Mouse (Mus musculus) hindbrain, embryonic 11.5 days (tissue): ENCODE measurements around the gene Enpp7. TPM values are rescaled to one million over a fixed set of nuclear protein-coding genes. Genes with fewer than 3 reads are reported as not detected.

Experiments
- ATAC-seq: fragments of 200-750 bp; cut with Nextera tagmentation; 2 replicates; pipeline ENCODE4 v1.8.0; 2017; ENCODE audit warnings: mild to moderate bottlenecking, moderate TSS enrichment, moderate library complexity; ENCODE audit not compliant: low FRiP score
- DNase-seq: peaks from one replicate; pipeline ENCODE4 v3.0.0-alpha.2; 2015; ENCODE audit warnings: low spot score
- H3K27ac ChIP-seq: fragments of 300-500 bp; sonication (generic); 2 replicates; pipeline ENCODE4 v1.5.1; 2014; ENCODE audit warnings: mild to moderate bottlenecking, low read depth, low read length
- H3K27me3 ChIP-seq: fragments of 300-500 bp; sonication (generic); 2 replicates; pipeline ENCODE4 v1.6.1; 2014; ENCODE audit warnings: mild to moderate bottlenecking, low read length, moderate library complexity, mixed read lengths; ENCODE audit not compliant: control insufficient read depth, insufficient read depth
- H3K36me3 ChIP-seq: fragments of 300-500 bp; sonication (generic); 2 replicates; pipeline ENCODE4 v1.6.1; 2014; ENCODE audit warnings: mild to moderate bottlenecking, low read length, moderate library complexity, mixed read lengths; ENCODE audit not compliant: control insufficient read depth, insufficient read depth
- H3K4me1 ChIP-seq: fragments of 300-500 bp; sonication (generic); replicated peaks from 2 replicates; pipeline ENCODE4 v1.6.1; 2014; ENCODE audit warnings: low read length, mixed read lengths; ENCODE audit not compliant: control insufficient read depth, insufficient read depth
- H3K4me2 ChIP-seq: fragments of 300-500 bp; sonication (generic); replicated peaks from 2 replicates; pipeline ENCODE4 v1.6.1; 2014; ENCODE audit warnings: mild to moderate bottlenecking, low read depth, low read length
- H3K4me3 ChIP-seq: fragments of 300-500 bp; sonication (generic); 2 replicates; pipeline ENCODE4 v1.5.1; 2014; ENCODE audit warnings: low read depth, low read length
- H3K9ac ChIP-seq: fragments of 300-500 bp; sonication (generic); 2 replicates; pipeline ENCODE4 v1.6.1; 2014; ENCODE audit warnings: low read depth, low read length
- H3K9me3 ChIP-seq: fragments of 300-500 bp; sonication (generic); 2 replicates; pipeline ENCODE4 v1.6.1; 2016; ENCODE audit warnings: low read length; ENCODE audit not compliant: control insufficient read depth
- WGBS: fragments of 180-500 bp; shearing (Covaris S2); extraction: QIAGEN DNeasy Blood & Tissue Kit; methylation state at CpG from one replicate; pipeline ENCODE4 v1.1.7; 2014; 5-methylcytosine and 5-hydroxymethylcytosine counted together
- polyA plus RNA-seq: library from polyadenylated mRNA; unstranded; fragments of >200 nt; fragmentation: Nextera tagmentation; extraction: Ambion mirVana; gene quantifications from 2 replicates; pipeline ENCODE4 v1.2.1, GENCODE M21; 2014

The Enpp7 gene
- polyA plus RNA-seq, 1 experiment from 2014 or later: not detected

GRCm38 (mm10) chr11:119022068-119022894, 34.3 kb downstream of the Enpp7 start:
- peak overlapping the region; percentile 99 for H3K9ac ChIP-seq
- H3K36me3 ChIP-seq: peaks cover 8% of the 10 kb centered on the region
- no peaks in the 10 kb centered on the region for H3K9me3 ChIP-seq
- H3K4me1 ChIP-seq: peaks cover 18% of the 10 kb centered on the region
- no peaks in the 10 kb centered on the region; the same call in 1 of the 2 replicates for H3K27me3 ChIP-seq
- peak overlapping the region; percentile 97 for H3K4me3 ChIP-seq
- ATAC-seq (no peak), DNase-seq (peak; percentile 47)
- WGBS: 6% methylated on average over 42 of the region's 42 CpGs
- peak overlapping the region; percentile 92 for H3K4me2 ChIP-seq
- H3K27ac ChIP-seq: peak overlapping the region; percentile 88

- H3K36me3 ChIP-seq: peaks cover 12% of the 10 kb centered on the region
- H3K9ac ChIP-seq: peak within 1 kb of the TSS; percentile 99
- H3K9me3 ChIP-seq: no peaks in the 10 kb centered on the region
- H3K27me3 ChIP-seq: no peaks in the 10 kb centered on the region; the same call in 1 of the 2 replicates
- WGBS: 0% methylated on average over 45 of the region's 99 CpGs
- DNase-seq (peak; percentile 96), ATAC-seq (peak; percentile 94)
- peak within 1 kb of the TSS; percentile 92 for H3K4me2 ChIP-seq
- H3K4me1 ChIP-seq: peaks cover 18% of the 10 kb centered on the region
- peak within 1 kb of the TSS; percentile 88 for H3K27ac ChIP-seq
- H3K4me3 ChIP-seq: peak within 1 kb of the TSS; percentile 97
These were observed 35.1 kb downstream of the Enpp7 start, which contains the start of gene Cbx2 for GRCm38 (mm10) chr11:119022895-119023615. Cbx2 (plus strand) TSS chr11:119022962.

GRCm38 (mm10) chr11:119023616-119023980, 35.6 kb downstream of the Enpp7 start:
- H3K27me3 ChIP-seq: no peaks in the 10 kb centered on the region; the same call in 1 of the 2 replicates
- peaks cover 14% of the 10 kb centered on the region for H3K36me3 ChIP-seq
- no peak; the same call in none of the 2 replicates for ATAC-seq
- peak; percentile 78 for DNase-seq
- WGBS: 0% methylated on average over 15 of the region's 15 CpGs
- H3K27ac ChIP-seq: peak overlapping the region; percentile 88
- no peaks in the 10 kb centered on the region for H3K9me3 ChIP-seq
- H3K4me3 ChIP-seq: peak overlapping the region; percentile 97
- H3K9ac ChIP-seq: peak overlapping the region; percentile 99
- H3K4me1 ChIP-seq: peaks cover 18% of the 10 kb centered on the region
- peak overlapping the region; percentile 92 for H3K4me2 ChIP-seq

GRCm38 (mm10) chr11:119024260-119024659, 36.3 kb downstream of the Enpp7 start:
- Histone ChIP-seq H3K9me3 (no peaks in the 10 kb centered on the region), H3K27me3 (no peaks in the 10 kb centered on the region; the same call in 1 of the 2 replicates), H3K4me1 (peaks cover 18% of the 10 kb centered on the region), H3K9ac (peak overlapping the region; percentile 99), H3K36me3 (peaks cover 14% of the 10 kb centered on the region), H3K27ac (peak overlapping the region; percentile 88), H3K4me2 (peak overlapping the region; percentile 92), H3K4me3 (peak overlapping the region; percentile 97)
- WGBS: 16% methylated on average over 7 of the region's 7 CpGs
- no peak for DNase-seq
- ATAC-seq: no peak

GRCm38 (mm10) chr11:119026203-119026602, 38.2 kb downstream of the Enpp7 start:
- WGBS: 66% methylated on average over 12 of the region's 12 CpGs
- no peaks in the 10 kb centered on the region for H3K9me3 ChIP-seq
- H3K36me3 ChIP-seq: peaks cover 20% of the 10 kb centered on the region
- ATAC-seq (no peak), DNase-seq (peak; percentile 21)
- no peaks in the 10 kb centered on the region for H3K27me3 ChIP-seq
- H3K27ac ChIP-seq: no peak overlapping the region
- no peak overlapping the region for H3K4me3 ChIP-seq
- no peak overlapping the region for H3K9ac ChIP-seq
- peaks cover 18% of the 10 kb centered on the region for H3K4me1 ChIP-seq
- no peak overlapping the region for H3K4me2 ChIP-seq

GRCm38 (mm10) chr11:119033874-119034558, 46.0 kb downstream of the Enpp7 start:
- Histone ChIP-seq H3K4me2 (peak overlapping the region; percentile 35), H3K9me3 (no peaks in the 10 kb centered on the region), H3K36me3 (0 out of 2 replicates have a peak, but pooled peaks cover 6% of the 10 kb centered on the region), H3K9ac (no peak overlapping the region), H3K4me1 (peaks cover 24% of the 10 kb centered on the region), H3K27me3 (peaks cover 42% of the 10 kb centered on the region), H3K27ac (no peak overlapping the region), H3K4me3 (no peak overlapping the region)
- WGBS: under 1% methylated on average over 26 of the region's 26 CpGs
- peak; percentile 91 for DNase-seq
- ATAC-seq: peak; percentile 43; the same call in 1 of the 2 replicates

GRCm38 (mm10) chr11:119034635-119035034, 46.6 kb downstream of the Enpp7 start:
- Histone ChIP-seq H3K9me3 (no peaks in the 10 kb centered on the region), H3K36me3 (0 out of 2 replicates have a peak, but pooled peaks cover 4% of the 10 kb centered on the region), H3K4me3 (no peak overlapping the region), H3K4me1 (peaks cover 25% of the 10 kb centered on the region), H3K27ac (no peak overlapping the region), H3K9ac (no peak overlapping the region), H3K4me2 (peak overlapping the region; percentile 35), H3K27me3 (peaks cover 46% of the 10 kb centered on the region)
- ATAC-seq (no peak), DNase-seq (peak; percentile 43)
- WGBS: 1% methylated on average over 19 of the region's 19 CpGs

GRCm38 (mm10) chr11:119035094-119035685, 47.2 kb downstream of the Enpp7 start:
- Histone ChIP-seq H3K27ac (no peak overlapping the region), H3K4me2 (peak overlapping the region; percentile 9), H3K4me3 (no peak overlapping the region), H3K36me3 (no peaks in the 10 kb centered on the region), H3K27me3 (peaks cover 47% of the 10 kb centered on the region), H3K9ac (no peak overlapping the region), H3K4me1 (peaks cover 29% of the 10 kb centered on the region), H3K9me3 (no peaks in the 10 kb centered on the region)
- DNase-seq: no peak
- no peak for ATAC-seq
- 2% methylated on average over 21 of the region's 21 CpGs for WGBS
